Mouse (Mus musculus) hindbrain, embryonic 14.5 days (tissue): ENCODE measurements at regions not wholly inside any gene's neighbourhood (a gene's known extent, or its start where the extent isn't known, plus 50 kb on each side); places are given as distances from the start of the nearest gene placed in this dataset. TPM values are rescaled to one million over a fixed set of nuclear protein-coding genes. Genes with fewer than 3 reads are reported as not detected.

Experiments used
- ATAC-seq: fragments of 200-750 bp; cut with Nextera tagmentation; 2 replicates; pipeline ENCODE4 v1.8.0; 2017; ENCODE audit warnings: moderate number of reproducible peaks, mild to moderate bottlenecking, moderate TSS enrichment, moderate library complexity; ENCODE audit not compliant: low FRiP score
- DNase-seq: peaks from one replicate; pipeline ENCODE4 v3.0.0-alpha.2; 2015; ENCODE audit warnings: low spot score
- H3K27ac ChIP-seq: fragments of 300-500 bp; sonication (generic); 2 replicates; pipeline ENCODE4 v1.5.1; 2014; ENCODE audit warnings: mild to moderate bottlenecking, moderate library complexity
- H3K27me3 ChIP-seq: fragments of 300-500 bp; sonication (generic); 2 replicates; pipeline ENCODE4 v1.6.1; 2014; ENCODE audit warnings: mild to moderate bottlenecking, low read length, mixed read lengths; ENCODE audit not compliant: control insufficient read depth, insufficient read depth
- H3K36me3 ChIP-seq: fragments of 300-500 bp; sonication (generic); replicated peaks from 2 replicates; pipeline ENCODE4 v1.6.1; 2014; ENCODE audit not compliant: control insufficient read depth, insufficient read depth
- H3K4me1 ChIP-seq: fragments of 300-500 bp; sonication (generic); replicated peaks from 2 replicates; pipeline ENCODE4 v1.6.1; 2014; ENCODE audit warnings: antibody characterized with exemption, low read length, mixed read lengths; ENCODE audit not compliant: control insufficient read depth, insufficient read depth
- H3K4me2 ChIP-seq: fragments of 300-500 bp; sonication (generic); replicated peaks from 2 replicates; pipeline ENCODE4 v1.6.1; 2014; ENCODE audit warnings: mild to moderate bottlenecking, moderate library complexity
- H3K4me3 ChIP-seq: fragments of 300-500 bp; sonication (generic); replicated peaks from 2 replicates; pipeline ENCODE4 v1.5.1; 2014; ENCODE audit warnings: mild to moderate bottlenecking, low read length
- H3K9ac ChIP-seq: fragments of 300-500 bp; sonication (generic); 2 replicates; pipeline ENCODE4 v1.6.1; 2014
- H3K9me3 ChIP-seq: fragments of 300-500 bp; sonication (generic); 2 replicates; pipeline ENCODE4 v1.6.1; 2016; ENCODE audit warnings: low read length; ENCODE audit not compliant: control insufficient read depth
- WGBS: fragments of 180-500 bp; shearing (Covaris S2); extraction: QIAGEN DNeasy Blood & Tissue Kit; methylation state at CpG from one replicate; pipeline ENCODE4 v1.1.7; 2014; 5-methylcytosine and 5-hydroxymethylcytosine counted together
- microRNA-seq: library from miRNA; unstranded; fragments of <30 nt; microRNA quantifications from one replicate; pipeline ENCODE4, GENCODE M21; 2016

GRCm38 (mm10) chr2:159730221-159730620 is 603.7 kb downstream of the Gm826 start:
- H3K4me1 ChIP-seq = no peaks in the 10 kb centered on the region
- DNase-seq = no peak
- no peak overlapping the region for H3K27ac ChIP-seq
- ATAC-seq = no peak
- H3K27me3 ChIP-seq = no peaks in the 10 kb centered on the region
- WGBS = 92% methylated on average over 8 of the region's 8 CpGs
- no peaks in the 10 kb centered on the region for H3K36me3 ChIP-seq
- H3K4me3 ChIP-seq = no peak overlapping the region
- H3K4me2 ChIP-seq = no peak overlapping the region
- H3K9ac ChIP-seq = no peak overlapping the region
- no peaks in the 10 kb centered on the region for H3K9me3 ChIP-seq

DNA sequence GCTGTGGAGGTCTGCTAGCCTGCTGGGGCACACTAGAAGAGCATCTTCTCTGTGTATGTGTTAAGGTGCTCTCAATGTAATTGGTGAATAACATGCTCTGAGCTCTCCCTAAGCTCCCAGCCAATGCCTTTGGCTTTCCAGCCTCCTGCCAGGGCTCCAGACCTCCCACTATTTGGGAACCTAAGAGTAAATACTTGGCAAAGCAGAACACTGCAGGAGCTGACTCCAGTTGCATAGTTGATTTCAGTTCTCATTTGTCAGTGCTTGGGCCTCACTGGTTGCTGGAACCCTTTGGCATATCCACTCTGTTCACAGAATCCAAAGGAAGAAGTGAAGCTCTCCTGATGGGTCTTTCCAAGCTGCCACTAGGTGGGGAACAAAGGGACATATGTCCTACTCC is 602.7 kb downstream of the Gm826 start:
- H3K9ac ChIP-seq = no peak overlapping the region
- H3K9me3 ChIP-seq = no peaks in the 10 kb centered on the region
- H3K4me3 ChIP-seq = no peak overlapping the region
- ATAC-seq = no peak
- no peak for DNase-seq
- H3K36me3 ChIP-seq = no peaks in the 10 kb centered on the region
- no peaks in the 10 kb centered on the region for H3K4me1 ChIP-seq
- H3K4me2 ChIP-seq = no peak overlapping the region
- H3K27me3 ChIP-seq = no peaks in the 10 kb centered on the region
- H3K27ac ChIP-seq = no peak overlapping the region

DNA sequence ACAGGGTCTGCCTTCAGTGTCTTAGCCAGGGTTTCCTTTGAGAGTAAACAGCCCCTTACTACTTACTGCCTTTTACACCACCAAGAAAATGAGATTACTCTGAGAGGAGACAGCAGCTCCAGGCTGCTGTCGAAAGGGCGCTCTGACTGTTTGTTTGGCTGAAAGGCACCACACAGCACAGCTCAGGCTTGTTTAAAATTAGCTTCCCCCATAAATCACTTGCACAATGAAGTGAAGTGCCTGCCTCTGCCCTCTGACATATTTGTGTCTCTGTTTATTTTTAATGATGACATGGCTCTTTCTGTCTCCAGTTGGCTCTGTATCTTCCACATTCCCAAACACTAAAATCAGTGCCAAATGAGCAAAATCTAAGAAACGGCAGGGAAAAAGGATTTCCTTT is 601.5 kb downstream of the Gm826 start:
- Histone ChIP-seq H3K27ac (no peak overlapping the region), H3K9me3 (no peaks in the 10 kb centered on the region), H3K4me1 (no peaks in the 10 kb centered on the region), H3K36me3 (no peaks in the 10 kb centered on the region), H3K4me2 (no peak overlapping the region), H3K27me3 (no peaks in the 10 kb centered on the region), H3K9ac (no peak overlapping the region), H3K4me3 (no peak overlapping the region)
- WGBS = 43% methylated on average over 3 of the region's 3 CpGs
- DNase-seq (no peak), ATAC-seq (no peak)

DNA sequence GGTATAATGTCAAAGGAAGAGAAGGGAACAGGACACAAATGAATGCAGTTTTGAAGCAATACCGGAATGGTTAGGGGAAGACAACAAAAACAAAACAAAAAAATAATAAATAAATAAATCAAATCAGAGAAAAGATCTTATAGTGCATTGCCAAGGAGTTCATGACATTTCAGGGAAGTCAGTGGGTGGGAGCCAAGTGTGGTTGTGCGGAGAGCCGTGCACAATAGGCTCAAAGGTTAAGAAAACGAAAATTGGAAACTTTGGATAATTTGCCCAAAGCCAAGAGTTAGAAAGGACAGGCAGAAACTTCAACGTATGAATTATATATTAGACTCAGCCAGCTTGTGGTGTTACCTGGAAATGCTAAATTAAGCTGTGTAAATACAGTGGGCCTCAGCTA is 599.4 kb downstream of the Gm826 start:
- no peak for DNase-seq
- no peaks in the 10 kb centered on the region for H3K36me3 ChIP-seq
- no peak overlapping the region for H3K4me2 ChIP-seq
- no peaks in the 10 kb centered on the region for H3K9me3 ChIP-seq
- H3K9ac ChIP-seq = no peak overlapping the region
- no peak overlapping the region for H3K27ac ChIP-seq
- H3K4me3 ChIP-seq = no peak overlapping the region
- no peak for ATAC-seq
- no peaks in the 10 kb centered on the region for H3K27me3 ChIP-seq
- WGBS = 81% methylated on average over 5 of the region's 5 CpGs
- no peaks in the 10 kb centered on the region for H3K4me1 ChIP-seq

GRCm38 (mm10) chr2:159755541-159756011 is 578.4 kb downstream of the Gm826 start:
- Histone ChIP-seq H3K36me3 (no peaks in the 10 kb centered on the region), H3K9me3 (no peaks in the 10 kb centered on the region), H3K4me2 (no peak overlapping the region), H3K9ac (no peak overlapping the region), H3K27me3 (no peaks in the 10 kb centered on the region), H3K4me3 (no peak overlapping the region), H3K27ac (no peak overlapping the region), H3K4me1 (no peaks in the 10 kb centered on the region)
- ATAC-seq (0 out of 2 replicates have a peak, but pooled peaks have one; percentile 27), DNase-seq (peak; percentile 28)
- WGBS = 62% methylated on average over 7 of the region's 7 CpGs

DNA sequence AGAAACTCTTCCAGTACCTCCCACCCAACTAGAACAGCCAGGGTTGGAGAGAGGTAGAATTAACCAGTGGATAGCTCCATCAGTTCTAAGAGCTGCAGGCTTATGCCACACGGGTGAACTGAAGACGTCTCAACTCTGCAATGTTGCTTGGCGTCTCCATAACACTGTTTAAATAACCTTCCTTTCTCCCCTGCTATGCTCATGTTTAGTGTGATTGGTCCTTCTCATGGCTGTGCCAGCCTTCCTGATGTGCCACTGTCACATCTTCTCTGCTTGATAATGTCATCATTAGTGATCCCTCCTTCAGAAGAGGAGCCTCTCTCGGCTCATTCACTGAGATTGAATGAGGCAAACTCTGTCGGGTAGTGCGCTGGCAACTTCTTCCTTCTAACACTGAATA is 573.2 kb downstream of the Gm826 start:
- no peak for ATAC-seq

GRCm38 (mm10) chr2:159763115-159763514 is 570.8 kb downstream of the Gm826 start:
- no peak overlapping the region for H3K9ac ChIP-seq
- H3K9me3 ChIP-seq = no peaks in the 10 kb centered on the region
- no peaks in the 10 kb centered on the region for H3K27me3 ChIP-seq
- H3K27ac ChIP-seq = no peak overlapping the region
- no peaks in the 10 kb centered on the region for H3K4me1 ChIP-seq
- WGBS = 87% methylated on average over 6 of the region's 6 CpGs
- DNase-seq = no peak
- H3K4me2 ChIP-seq = no peak overlapping the region
- no peak overlapping the region for H3K4me3 ChIP-seq
- no peak for ATAC-seq
- H3K36me3 ChIP-seq = no peaks in the 10 kb centered on the region

More for the DNA sequence above, 573.2 kb downstream of the Gm826 start:
- Histone ChIP-seq H3K27ac (no peak overlapping the region), H3K27me3 (no peaks in the 10 kb centered on the region), H3K4me3 (no peak overlapping the region), H3K4me2 (no peak overlapping the region), H3K9ac (no peak overlapping the region), H3K4me1 (no peaks in the 10 kb centered on the region), H3K36me3 (no peaks in the 10 kb centered on the region), H3K9me3 (no peaks in the 10 kb centered on the region)
- 87% methylated on average over 6 of the region's 6 CpGs for WGBS
- no peak for DNase-seq

Small RNA genes in the stretch of these regions (microRNA-seq; reads per million reads assigned to microRNA genes)
- not detected for gene Gm44319
